Mouse (Mus musculus) right cerebral cortex, postnatal 25 days (tissue): ENCODE data around the gene Gm29133.

Source experiments
- DNase-seq: peaks from one replicate; pipeline ENCODE4 v3.0.0; 2022

Gm29133 gene

DNA sequence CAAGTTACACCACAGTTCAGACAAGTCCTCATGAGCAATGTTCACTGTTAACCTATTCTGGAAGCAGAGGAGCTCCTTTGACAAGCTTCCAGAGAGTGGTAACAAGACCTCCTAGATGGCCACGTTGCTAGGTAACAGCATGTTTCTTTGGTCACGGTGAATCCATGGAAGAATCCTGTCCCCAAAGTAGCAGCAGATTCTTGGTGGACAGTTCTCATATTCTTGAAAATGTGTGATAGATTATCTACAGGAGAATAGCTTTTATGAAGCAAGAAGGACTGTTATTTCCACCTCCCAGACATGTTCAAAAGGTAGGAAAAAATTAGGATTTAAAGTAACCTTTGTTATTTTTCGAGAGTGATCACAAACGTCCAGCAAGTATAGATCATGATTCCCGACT lies at the start of gene Gm29133:
Gene Gm29133 (plus strand): TSS at position 301 of the 400 bp plus-strand sequence.
- no peak for DNase-seq

DNA sequence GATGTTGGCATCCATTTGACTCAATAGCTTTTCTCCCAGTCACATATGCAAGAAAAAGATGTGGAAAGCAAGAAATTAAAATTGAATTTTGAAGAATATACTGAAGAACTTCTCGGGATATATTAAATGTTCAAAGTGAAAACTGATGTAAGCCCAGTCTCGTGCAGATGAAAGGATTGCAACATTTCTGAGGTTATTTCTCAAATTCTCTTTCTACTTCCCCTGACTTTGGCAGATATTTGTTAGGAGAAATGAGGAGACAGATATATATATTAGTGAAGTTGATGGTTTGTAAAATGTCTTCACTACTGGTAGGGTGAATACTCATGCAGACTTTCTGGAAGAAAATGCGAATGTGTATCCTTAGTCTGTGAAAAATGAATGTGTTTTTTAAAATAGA lies 48.9 kb upstream of the Gm29133 start:
- no peak for DNase-seq

DNA sequence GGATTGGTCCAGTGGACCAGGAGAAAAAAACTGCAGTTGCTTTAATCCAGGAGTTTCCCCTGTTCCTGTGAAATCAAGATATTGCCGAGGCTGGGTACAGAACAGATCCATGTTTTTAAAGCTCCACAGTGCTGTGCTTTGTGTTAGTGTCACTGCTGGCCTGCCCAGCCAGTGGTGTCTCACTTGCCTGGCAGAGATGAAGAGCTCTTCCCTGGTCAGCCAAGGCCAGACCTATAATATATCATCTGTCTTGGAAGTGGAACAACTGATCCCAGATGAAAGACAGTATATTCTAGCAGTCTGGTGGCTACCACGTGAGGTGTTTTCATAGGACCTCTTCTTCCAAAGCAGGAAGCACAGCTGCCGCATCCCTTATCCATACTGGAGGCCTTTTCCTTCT lies 46.7 kb upstream of the Gm29133 start:
- no peak for DNase-seq

DNA sequence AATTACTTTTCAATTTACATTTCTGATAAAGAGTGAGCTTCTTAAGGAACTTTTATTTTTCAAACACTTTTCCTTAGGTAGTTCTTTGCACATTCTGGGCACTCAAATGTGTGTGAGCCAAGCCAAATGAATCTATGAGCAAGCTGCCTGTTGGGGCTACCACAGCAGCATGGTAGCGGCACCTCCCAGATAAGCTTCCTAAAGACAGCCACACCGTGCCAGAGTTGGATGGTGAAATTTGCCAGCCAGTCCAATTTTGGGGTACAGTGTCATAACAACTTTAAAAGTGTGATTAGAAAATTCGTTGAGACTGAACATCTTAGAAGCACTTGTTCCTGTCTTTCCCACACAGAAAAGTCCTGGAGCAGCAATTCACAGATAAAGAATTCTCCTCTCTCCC lies 41.5 kb upstream of the Gm29133 start:
- peak; percentile 14 for DNase-seq

DNA sequence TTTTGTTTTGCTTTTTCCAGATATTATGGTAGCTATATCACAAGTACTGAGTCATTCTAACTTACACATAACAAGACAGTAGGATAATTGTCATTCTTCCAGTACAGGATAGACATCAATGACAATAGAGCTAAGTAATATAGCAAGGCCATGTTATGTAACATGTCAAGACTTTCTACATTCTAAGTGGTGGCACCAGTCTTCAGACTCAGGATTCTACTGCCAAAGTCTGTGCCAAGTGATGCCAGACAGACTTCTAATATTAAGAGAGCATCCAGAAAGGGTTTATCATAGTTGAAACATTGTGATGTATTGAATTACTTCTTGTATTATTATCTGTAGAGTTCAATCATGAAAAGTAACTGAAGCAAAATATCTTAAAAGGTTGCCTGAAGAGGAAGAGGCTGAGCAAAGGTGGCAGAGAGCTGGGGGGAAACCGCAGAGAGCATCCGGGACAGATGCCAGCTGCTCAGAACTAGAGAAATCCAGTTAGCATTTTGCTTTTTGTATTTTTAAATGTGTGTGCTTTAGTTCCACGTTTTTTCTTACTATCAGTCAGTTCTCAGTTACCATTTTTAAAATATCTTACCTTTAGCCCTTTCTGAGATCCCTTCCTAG lies 34.2 kb upstream of the Gm29133 start:
- DNase-seq = no peak

DNA sequence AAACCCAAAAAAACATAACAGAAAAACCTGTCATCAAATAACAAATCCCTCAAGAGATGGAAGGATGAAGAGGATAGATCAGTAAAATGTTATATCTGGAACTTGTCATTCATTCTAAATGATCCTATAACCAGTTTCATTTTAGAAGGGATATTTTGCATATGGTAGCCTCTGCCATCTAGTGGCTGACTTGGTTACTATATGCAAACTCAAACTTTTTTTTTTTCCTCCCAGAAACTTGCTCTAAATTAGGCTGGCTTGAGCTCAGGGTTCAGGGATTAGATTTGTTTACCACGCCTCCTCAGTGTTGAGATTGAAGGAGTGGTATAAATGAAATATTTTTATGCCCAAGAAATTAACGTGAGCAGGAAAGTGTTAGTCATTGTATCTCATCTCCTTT lies 27.3 kb upstream of the Gm29133 start:
- no peak for DNase-seq

DNA sequence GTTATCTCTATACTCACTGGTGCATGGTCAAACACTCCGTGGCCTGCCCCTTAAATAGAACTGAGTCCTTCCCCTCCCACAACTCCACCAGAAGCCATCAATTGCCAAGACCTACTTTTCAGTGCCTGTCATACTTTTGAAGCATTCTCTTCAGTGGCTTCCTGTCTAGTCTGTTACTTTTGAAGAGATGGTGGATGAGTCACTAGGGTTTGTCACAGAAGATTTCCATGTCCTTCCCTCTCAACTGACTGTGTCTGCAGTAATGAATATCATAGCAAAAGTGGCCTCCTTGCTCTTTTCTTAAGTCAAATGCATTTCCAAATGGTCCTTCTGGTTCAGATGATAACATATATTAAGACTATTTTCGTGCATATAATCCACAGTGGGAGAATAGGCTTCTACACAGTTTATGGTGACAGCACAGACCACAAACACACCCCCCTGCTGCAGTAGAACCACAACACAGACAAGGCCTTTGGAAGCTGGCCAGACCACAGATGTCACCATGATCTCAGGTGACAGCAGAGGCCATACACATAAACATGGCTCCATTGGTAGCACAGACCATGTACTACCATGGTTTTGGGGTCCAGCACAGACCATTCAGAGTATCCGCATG lies 16.9 kb upstream of the Gm29133 start:
- DNase-seq = no peak

DNA sequence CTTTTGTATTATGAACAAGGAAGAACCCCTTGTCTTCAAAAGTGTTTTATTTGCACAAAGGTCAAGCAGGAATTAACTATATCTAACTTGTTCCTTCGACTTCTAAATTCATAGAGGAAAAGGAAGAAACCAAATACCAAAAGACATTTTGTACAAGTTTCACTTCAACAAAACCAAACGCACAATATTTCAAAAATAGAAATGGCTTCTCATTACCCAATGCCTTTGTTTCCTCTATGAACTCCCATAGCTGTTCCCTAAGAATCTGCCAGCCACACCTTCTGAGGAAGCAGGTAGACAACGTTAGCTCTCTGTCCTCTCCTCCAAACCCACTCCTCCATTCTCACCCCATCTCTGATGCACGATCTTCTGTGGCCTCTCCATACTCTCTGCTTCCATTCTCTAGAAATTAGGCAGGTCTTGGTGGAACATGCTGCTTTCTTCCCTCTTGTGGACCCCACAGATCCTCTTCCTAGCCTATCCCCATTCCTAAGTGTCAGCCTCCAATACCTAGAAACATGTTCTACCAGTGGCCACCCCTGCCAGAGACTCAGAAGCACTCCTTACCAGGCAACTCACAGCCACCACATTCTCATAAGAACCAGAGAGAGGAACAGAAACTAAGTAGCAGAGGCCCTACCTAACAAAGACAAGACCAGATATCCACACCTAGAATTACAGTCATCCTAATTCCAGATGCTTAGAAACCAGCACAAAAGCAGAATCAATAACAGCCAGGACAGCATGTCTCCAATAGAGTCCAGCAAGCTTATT lies 4.1 kb upstream of the Gm29133 start:
- DNase-seq = no peak

DNA sequence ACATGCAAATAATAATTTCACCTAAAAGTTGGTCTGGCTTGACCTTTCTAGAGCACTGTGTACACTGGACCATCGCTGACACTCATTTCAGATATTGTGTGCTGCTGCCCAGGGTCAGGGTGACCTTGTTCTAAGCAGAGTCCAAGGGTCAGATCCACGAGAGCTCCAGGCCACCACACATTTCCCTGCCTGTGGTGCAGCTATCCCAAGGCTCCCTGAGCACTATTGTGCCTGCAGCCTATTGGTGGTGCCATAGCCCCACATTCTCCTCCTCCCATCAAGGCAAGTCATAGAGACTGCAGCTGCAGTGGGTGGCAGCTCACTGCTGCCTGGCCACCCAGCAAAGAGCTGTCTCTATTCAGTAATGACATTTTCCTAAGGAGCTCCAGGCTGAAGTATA lies 2.7 kb upstream of the Gm29133 start:
- no peak for DNase-seq

DNA sequence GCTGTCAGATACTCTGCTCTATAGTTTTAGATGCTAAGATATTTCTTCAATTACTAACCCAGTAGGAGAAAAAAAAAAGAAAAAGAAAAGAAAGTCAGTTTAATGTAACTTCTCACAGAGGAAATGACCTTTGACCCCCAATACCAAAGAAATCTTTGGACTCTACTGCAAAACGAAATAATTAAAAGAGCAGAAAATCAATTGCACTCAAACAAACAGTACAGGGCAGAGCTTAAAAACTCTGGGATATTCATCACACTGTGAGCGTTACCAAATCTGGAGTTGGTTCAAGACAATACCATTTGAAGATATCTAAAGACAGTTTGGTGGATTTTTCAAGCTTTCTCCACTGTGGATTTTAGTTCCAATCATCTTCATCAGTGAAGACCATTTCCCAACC lies 15.4 kb downstream of the Gm29133 start:
- no peak for DNase-seq

DNA sequence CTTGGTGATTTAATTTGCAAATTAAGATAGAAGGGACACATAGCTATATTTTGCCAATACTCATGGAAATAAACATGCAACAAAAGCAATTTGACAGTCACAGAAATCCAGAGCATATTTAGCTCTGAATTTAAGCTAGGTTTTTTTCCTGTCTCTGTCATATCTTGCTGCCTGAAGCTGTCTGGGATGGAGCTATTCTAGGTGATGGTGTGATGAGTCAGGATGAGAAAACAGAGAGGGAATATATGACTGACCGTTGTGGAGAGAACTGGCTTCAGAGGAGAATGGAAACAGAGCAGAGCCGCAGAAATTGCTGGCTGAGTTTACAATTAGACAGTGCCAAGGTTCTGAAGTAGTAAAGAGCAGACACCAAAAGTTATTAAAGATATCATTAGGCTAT lies 26.3 kb downstream of the Gm29133 start:
- DNase-seq = no peak

DNA sequence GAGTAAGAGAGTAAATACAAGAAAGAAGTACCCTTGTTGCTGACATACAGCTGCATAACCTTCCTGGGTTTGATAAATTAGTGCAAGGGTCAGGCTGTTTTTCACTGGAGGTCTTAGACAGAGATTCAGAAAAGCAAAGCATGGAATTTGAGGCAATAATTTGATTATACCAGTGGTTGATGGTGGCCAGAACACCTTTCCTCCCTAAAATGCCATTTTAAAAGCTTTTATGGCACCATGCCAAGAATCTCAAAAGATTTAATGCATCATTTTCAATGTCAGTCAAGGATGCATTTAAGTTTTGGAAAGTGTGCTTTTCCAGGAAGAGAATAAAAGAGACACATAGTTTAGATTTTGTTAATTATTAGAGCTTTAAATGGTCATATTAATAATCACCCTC lies 60.0 kb downstream of the Gm29133 start:
- DNase-seq = no peak

DNA sequence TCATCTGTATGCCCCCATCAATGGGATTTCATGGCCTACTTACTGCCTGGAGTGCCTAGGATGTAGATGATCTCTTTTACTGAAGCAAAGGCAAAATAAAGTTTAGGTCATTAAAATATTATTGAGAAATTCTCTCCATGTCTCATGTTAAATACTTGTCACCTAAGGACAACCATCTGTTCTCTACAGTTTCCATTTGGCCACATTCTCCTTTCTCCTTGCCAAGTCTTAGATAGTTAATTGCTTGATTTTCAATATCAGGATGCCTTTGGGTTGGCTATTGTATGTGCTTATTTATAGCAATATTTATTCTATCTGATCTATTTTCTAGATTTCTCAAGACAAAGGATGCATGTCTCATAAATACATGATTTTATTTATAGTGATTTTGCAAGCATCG lies 75.9 kb downstream of the Gm29133 start:
- no peak for DNase-seq

DNA sequence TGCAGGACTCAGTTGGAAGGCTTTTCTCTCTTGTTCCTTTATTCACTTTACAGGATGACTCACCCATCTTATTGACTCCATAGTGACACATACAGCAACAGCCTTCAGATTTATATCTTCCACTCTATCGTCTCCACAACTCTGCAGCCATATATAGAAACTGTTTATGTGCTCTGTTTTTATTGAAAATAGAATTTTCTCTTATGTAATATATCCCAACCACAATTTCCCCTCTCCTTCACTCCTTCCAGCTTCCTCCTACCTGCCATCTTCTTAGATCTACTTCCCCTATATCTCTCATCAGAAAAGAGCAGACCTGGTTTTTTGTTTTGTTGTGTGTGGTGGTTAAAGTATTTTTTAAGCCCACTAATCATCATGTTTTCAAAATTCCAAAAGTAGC lies 76.5 kb downstream of the Gm29133 start:
- DNase-seq = no peak

DNA sequence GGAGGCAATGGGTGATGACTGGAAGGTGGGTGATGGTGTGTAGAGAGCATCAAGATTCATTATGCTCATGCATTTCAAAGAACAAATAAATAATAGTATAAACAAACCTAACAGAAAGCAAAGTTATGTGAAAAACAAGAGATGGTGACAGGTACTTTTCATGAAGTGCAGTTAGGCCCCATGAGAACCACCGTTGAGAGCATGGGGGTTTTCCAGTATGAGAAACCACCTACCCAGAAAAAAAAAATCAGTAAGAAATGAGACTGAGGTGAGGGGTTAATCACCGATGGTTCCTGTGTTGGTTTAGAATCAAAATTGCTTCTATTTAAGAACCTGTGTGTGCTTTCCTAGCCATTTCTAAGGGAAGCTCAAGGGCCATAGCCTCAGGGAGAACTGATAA lies 86.8 kb downstream of the Gm29133 start:
- DNase-seq = no peak

DNA sequence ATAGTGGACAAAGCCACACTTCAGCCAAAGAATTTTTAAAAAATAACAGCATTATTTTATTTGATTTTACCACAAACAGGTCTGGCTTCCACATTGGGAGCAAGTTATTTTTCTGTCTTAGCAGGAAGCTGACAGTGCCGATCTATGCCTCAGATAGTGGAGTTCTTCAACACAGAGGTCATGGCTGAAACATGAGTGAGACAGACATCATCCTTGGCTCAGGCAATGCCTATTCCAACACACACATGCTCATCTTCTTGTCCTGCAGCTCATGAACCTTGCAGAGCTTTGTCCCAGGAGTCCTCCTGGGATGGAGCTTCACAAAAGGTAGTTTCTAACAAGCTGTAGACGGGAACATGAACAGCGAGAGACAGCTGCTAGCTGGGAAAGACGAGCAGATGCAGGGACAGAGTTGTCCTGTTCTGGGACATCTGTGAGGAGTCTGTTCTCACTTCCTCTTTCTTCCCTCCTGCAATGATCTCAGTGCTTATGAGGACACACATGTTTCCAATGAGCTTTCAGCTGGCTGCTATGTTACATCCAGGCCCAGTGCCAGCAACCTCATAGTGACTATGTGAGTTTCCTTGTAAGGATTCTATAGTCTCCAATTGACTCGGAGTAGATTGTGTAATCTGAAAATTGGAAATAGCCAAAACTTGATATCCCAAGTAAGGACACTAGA lies 87.4 kb downstream of the Gm29133 start:
- DNase-seq = no peak
